Mouse (Mus musculus) neutrophil, adult 83 days (primary cell): Measurements from ENCODE around the gene 1810046K07Rik. TPM values are rescaled to one million over a fixed set of nuclear protein-coding genes. Genes with fewer than 3 reads are reported as not detected.

Source experiments
- total RNA-seq, 2 experiments: library from RNA; stranded (reverse); gene quantifications; one replicate each; pipeline ENCODE4 v1.2.4; 2023

Gene 1810046K07Rik
- total RNA-seq, result not detected

GRCm38 (mm10) chr9:51328731-51329130, at the start of gene 1810046K07Rik:
TSS of gene 1810046K07Rik (minus strand) at chr9:51328917.

GRCm38 (mm10) chr9:51278500-51279381, 50.0 kb downstream of the 1810046K07Rik start, which contains the start of gene Colca2:
TSS of gene Colca2 (minus strand) at chr9:51278569.

Other genes starting within 250 kb of the 1810046K07Rik start
- gene 4833427G06Rik, start 226.8 kb downstream of the 1810046K07Rik start, total RNA-seq, result not detected
- gene Gm32742, start 163.4 kb downstream of the 1810046K07Rik start, total RNA-seq, result not detected
- gene Pou2af1, start 115.2 kb downstream of the 1810046K07Rik start, total RNA-seq, result 1 to 10 TPM; 2.9 to 3.1 TPM
- not detected for gene Colca2, start 50.3 kb downstream of the 1810046K07Rik start, total RNA-seq